Comparison of ENCODE assay signal across 25 mouse cellular contexts in the genomic region with DNA sequence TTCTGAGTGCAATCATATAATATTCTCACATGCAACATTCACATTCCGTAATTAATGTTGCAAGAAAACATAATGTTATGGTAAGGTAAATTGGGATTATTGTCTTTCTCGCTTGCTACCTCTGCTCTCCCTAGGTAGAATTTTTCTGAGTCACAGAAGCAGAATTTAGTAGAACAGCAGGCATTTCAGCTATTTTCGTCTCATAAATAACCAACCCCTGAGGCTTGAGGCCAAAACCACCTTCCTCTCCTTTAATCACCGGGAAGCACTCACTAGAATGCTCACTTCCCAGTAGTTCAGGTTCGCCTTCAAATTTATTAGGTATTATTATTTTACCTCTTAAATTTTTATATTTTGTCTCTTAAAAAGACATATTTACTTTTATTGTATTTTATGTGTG. TPM values are rescaled to one million over a fixed set of nuclear protein-coding genes. Genes with fewer than 3 reads are reported as not detected.
A peak's percentile ranks its signal among the peaks of the same experiment; 100 is the strongest.
DNase-seq lines count a peak whose midpoint lies in the region; ATAC-seq and TF ChIP-seq lines count a peak whose summit lies in the region.
"Had no signal": no experiment of that assay in that cellular context is flagged by ENCODE, and none has a peak within 500 bp of the region (broad histone marks: within the 10 kb centered on the region; RNA-seq: fewer than 3 reads in every experiment).

No protein-coding gene starts in this region.

- no peaks in the 10 kb centered on the region for H3K27me3 ChIP-seq in Patski
- H3K27me3 ChIP-seq: forebrain, embryonic 13.5 days; heart, embryonic 12.5 days; heart, embryonic 15.5 days; hindbrain, embryonic 13.5 days; intestine, embryonic 15.5 days had no signal

- peak; percentile 81; the same call in 1 of the 2 replicates for ATAC-seq in cerebellum, adult (ENCODE audit: insufficient number of reproducible peaks, low FRiP score, low TSS enrichment)
- peak; percentile 31 for ATAC-seq in Patski
- ATAC-seq: forebrain, embryonic 13.5 days; forebrain, embryonic 16.5 days; hindbrain, embryonic 16.5 days; intestine, embryonic 15.5 days had no signal

- H3K4me3 ChIP-seq in gastrocnemius, adult 2 months = no peak overlapping the region
- H3K4me3 ChIP-seq: forebrain, embryonic 10.5 days; forebrain, embryonic 13.5 days; heart, embryonic 12.5 days; heart, embryonic 15.5 days; hindbrain, embryonic 10.5 days; hindbrain, embryonic 13.5 days; intestine, embryonic 15.5 days had no signal

- no peak for TF ChIP-seq CTCF in Patski (IDR thresholded peaks at IDR 0.05)
- TF ChIP-seq CTCF in gastrocnemius, adult 2 months (IDR thresholded peaks at IDR 0.05) = no peak

- in situ Hi-C loops in Patski (cut with MboI; ENCODE audit: low pct_unique_long_range_greater_than_20kb) = no loop called here

- POLR2A ChIA-PET in Patski (lab: Charles Lee) = no interaction called here

- CTCF ChIA-PET in Patski (lab: Charles Lee) = no interaction called here

- DNase-seq in cerebellum, postnatal 4 days (ENCODE audit: low spot score in 2 of 2) = no peak
- DNase-seq in Patski (ENCODE audit: low read depth, low spot score) = no peak
- DNase-seq in cerebellum, adult 9-10 months = peak; percentile 78
- peak; percentile 59 to 64 for DNase-seq in cerebellum, postnatal 14 days
- no peak for DNase-seq in gastrocnemius, adult 2 months
- DNase-seq in heart, adult 18-20 months = no peak
- DNase-seq in thymus, postnatal 0 days (ENCODE audit: low spot score) = no peak
- DNase-seq: adrenal gland, adult 2 months; adrenal gland, postnatal 14 days; gastrocnemius, postnatal 14 days; heart, adult 11 months; heart, postnatal 10 days; heart, postnatal 36 days; kidney, adult 11 months; kidney, adult 8-10 months had no signal

- intact Hi-C loops in gastrocnemius, adult 2 months (cut with DNase I) = no loop called here

- H3K27ac ChIP-seq in gastrocnemius, adult 2 months = no peak overlapping the region
- H3K27ac ChIP-seq: forebrain, embryonic 10.5 days; forebrain, embryonic 13.5 days; heart, embryonic 15.5 days; hindbrain, embryonic 10.5 days; hindbrain, embryonic 13.5 days; intestine, embryonic 15.5 days had no signal

RNA-seq across cellular contexts. Expression of a gene that starts 10.8 kb away (rescaled TPM):
- not detected for polyA plus RNA-seq in Patski (2021)
- 1 to 10 TPM; 1.6 to 3.3 TPM for total RNA-seq in gastrocnemius, adult 2 months (2021)
- 1 to 10 TPM in 1 of 2 experiments, under 1 TPM in 1; 0.65 to 1.2 TPM for total RNA-seq in heart, adult 18-20 months (2021)
- polyA plus RNA-seq in thymus, postnatal 0 days (2015; fragmentation: Nextera tagmentation; extraction: Ambion mirVana) = 0.39 and 0.43 TPM in 2 replicates

Comparison
In these comparisons a context has a peak if more than half of its experiments do, and no peak if none do; other contexts are left out.
1. DNase-seq: peak in cerebellum, adult 9-10 months (single experiment) and cerebellum, postnatal 14 days (2 of 2); none in cerebellum, postnatal 4 days (0 of 2), Patski (single experiment), gastrocnemius, adult 2 months (single experiment), heart, adult 18-20 months (0 of 2) and thymus, postnatal 0 days (single experiment).